Mouse (Mus musculus): ENCODE measurements at regions not wholly inside any gene's neighbourhood (a gene's known extent, or its start where the extent isn't known, plus 50 kb on each side); places are given as distances from the start of the nearest gene placed in this dataset.

DNA sequence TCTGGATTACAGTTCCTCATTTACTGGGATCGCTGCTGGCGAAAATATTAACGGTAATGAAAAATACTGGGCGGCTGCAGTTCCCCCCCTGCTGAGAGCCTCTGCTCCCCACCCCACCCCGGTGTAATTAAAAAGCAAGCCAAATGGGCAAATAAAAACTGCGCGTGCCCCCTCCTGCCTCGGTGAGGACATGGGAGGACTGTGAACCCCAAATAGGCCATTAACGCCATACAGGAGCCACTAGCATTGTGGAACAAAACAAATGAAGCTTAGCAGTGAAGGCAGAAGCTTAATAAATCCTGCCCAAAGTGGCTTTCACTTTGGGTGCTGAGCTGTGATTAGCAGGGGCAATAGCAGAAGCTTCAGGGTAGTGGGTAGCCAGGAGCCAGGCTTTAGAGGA lies 52.3 kb upstream of the Sdk2 start:
- Histone ChIP-seq H3K4me2 (ENCODE audit: low read depth, low read length) (no peak overlapping the region), H3K36me3 (ENCODE audit: control insufficient read depth, insufficient read depth, low read length) (no peaks in the 10 kb centered on the region), H3K9ac (ENCODE audit: low read length) (no peak overlapping the region), H3K27ac (ENCODE audit: low read length) (no peak overlapping the region), H3K9me3 (replicated peaks; ENCODE audit: control insufficient read depth, low read length) (no peaks in the 10 kb centered on the region), H3K27me3 (ENCODE audit: control insufficient read depth, insufficient read depth, low read length) (no peaks in the 10 kb centered on the region), H3K4me1 (ENCODE audit: control insufficient read depth, insufficient read depth, low read length) (no peaks in the 10 kb centered on the region), H3K4me3 (replicated peaks; ENCODE audit: low read length) (no peak overlapping the region)
- WGBS: 76% methylated on average over 9 of the region's 9 CpGs
- no peak for ATAC-seq (ENCODE audit: insufficient read depth, low FRiP score)

Measured in stomach, embryonic 16.5 days (tissue).